In genomic region chr14:72141136-72141535, GRCm38 (mm10) we compare ENCODE assay signal across 20 mouse cellular contexts.
DNase-seq lines count a peak whose midpoint lies in the region; ATAC-seq lines count a peak whose summit lies in the region.
"Had no signal": no experiment of that assay in that cellular context is flagged by ENCODE, and none has a peak within 500 bp of the region (broad histone marks: within the 10 kb centered on the region; RNA-seq: fewer than 3 reads in every experiment).

No protein-coding gene starts in this region.

- H3K27me3 ChIP-seq in hindbrain, embryonic 16.5 days (replicated peaks; ENCODE audit: control insufficient read depth, insufficient read depth, low read length) = no peaks in the 10 kb centered on the region
- no peaks in the 10 kb centered on the region for H3K27me3 ChIP-seq in hindbrain, embryonic 13.5 days
- no peaks in the 10 kb centered on the region for H3K27me3 ChIP-seq in midbrain, embryonic 10.5 days (ENCODE audit: low read depth, poor library complexity, severe bottlenecking)
- no peaks in the 10 kb centered on the region for H3K27me3 ChIP-seq in midbrain, embryonic 13.5 days
- H3K27me3 ChIP-seq: hindbrain, embryonic 15.5 days; Patski had no signal

- WGBS in hindbrain, embryonic 16.5 days = 56% methylated on average over 4 of the region's 4 CpGs
- 74% methylated on average over 4 of the region's 4 CpGs for WGBS in hindbrain, embryonic 13.5 days
- WGBS in midbrain, embryonic 10.5 days = 70% methylated on average over 4 of the region's 4 CpGs
- 50% methylated on average over 4 of the region's 4 CpGs for WGBS in midbrain, embryonic 13.5 days

- H3K4me1 ChIP-seq in hindbrain, embryonic 16.5 days (ENCODE audit: control insufficient read depth, insufficient read depth, low read depth, low read length) = peaks cover 2% of the 10 kb centered on the region; the same call in 1 of the 2 replicates
- H3K4me1 ChIP-seq in hindbrain, embryonic 13.5 days (replicated peaks) = peaks cover 15% of the 10 kb centered on the region
- H3K4me1 ChIP-seq in midbrain, embryonic 10.5 days = peaks cover 7% of the 10 kb centered on the region; the same call in 1 of the 2 replicates
- peaks cover 15% of the 10 kb centered on the region for H3K4me1 ChIP-seq in midbrain, embryonic 13.5 days (replicated peaks)

- DNase-seq in cerebellum, postnatal 10 days = peak; percentile 49 to 53
- no peak for DNase-seq in cerebellum, adult 18-20 months
- DNase-seq in midbrain, embryonic 10.5 days (ENCODE audit: low spot score) = peak; percentile 11
- DNase-seq in spleen, postnatal 4 days (ENCODE audit: low spot score in 2 of 2) = no peak
- DNase-seq: adrenal gland, postnatal 10 days; adrenal gland, postnatal 36 days; cerebellum, adult 11 months; cerebellum, adult 8-10 months; gastrocnemius, postnatal 10 days; gastrocnemius, postnatal 36 days had no signal

- peak; percentile 50; the same call in 1 of the 2 replicates for ATAC-seq in hindbrain, embryonic 16.5 days
- no peak for ATAC-seq in hindbrain, embryonic 13.5 days (ENCODE audit: low FRiP score)
- ATAC-seq in midbrain, embryonic 13.5 days = no peak
- ATAC-seq: forebrain, embryonic 16.5 days; inflammation-experienced regulatory T-cells, adult 6 months; intestine, embryonic 16.5 days; Patski had no signal

- no peak overlapping the region for H3K4me3 ChIP-seq in hindbrain, embryonic 16.5 days (ENCODE audit: low read length)
- no peak overlapping the region for H3K4me3 ChIP-seq in hindbrain, embryonic 13.5 days
- H3K4me3 ChIP-seq in midbrain, embryonic 10.5 days = no peak overlapping the region
- H3K4me3 ChIP-seq in midbrain, embryonic 13.5 days (replicated peaks) = no peak overlapping the region
- H3K4me3 ChIP-seq: forebrain, embryonic 10.5 days; hindbrain, embryonic 15.5 days had no signal

- H3K27ac ChIP-seq in hindbrain, embryonic 16.5 days (ENCODE audit: low read depth, low read length) = no peak overlapping the region
- H3K27ac ChIP-seq in hindbrain, embryonic 13.5 days = no peak overlapping the region
- H3K27ac ChIP-seq in midbrain, embryonic 10.5 days (replicated peaks) = no peak overlapping the region
- H3K27ac ChIP-seq in midbrain, embryonic 13.5 days = no peak overlapping the region
- H3K27ac ChIP-seq: forebrain, embryonic 10.5 days; hindbrain, embryonic 15.5 days had no signal

- no peak overlapping the region for H3K9ac ChIP-seq in hindbrain, embryonic 16.5 days (ENCODE audit: low read depth, low read length)
- no peak overlapping the region for H3K9ac ChIP-seq in hindbrain, embryonic 13.5 days
- no peak overlapping the region for H3K9ac ChIP-seq in midbrain, embryonic 13.5 days (replicated peaks)
- H3K9ac ChIP-seq: hindbrain, embryonic 15.5 days had no signal

- H3K36me3 ChIP-seq in hindbrain, embryonic 16.5 days (ENCODE audit: control insufficient read depth, insufficient read depth, low read length) = no peaks in the 10 kb centered on the region
- no peaks in the 10 kb centered on the region for H3K36me3 ChIP-seq in hindbrain, embryonic 13.5 days
- H3K36me3 ChIP-seq in midbrain, embryonic 10.5 days = no peaks in the 10 kb centered on the region
- no peaks in the 10 kb centered on the region for H3K36me3 ChIP-seq in midbrain, embryonic 13.5 days
- H3K36me3 ChIP-seq: forebrain, embryonic 10.5 days; hindbrain, embryonic 15.5 days had no signal

- no peaks in the 10 kb centered on the region for H3K9me3 ChIP-seq in hindbrain, embryonic 16.5 days (ENCODE audit: control insufficient read depth, low read length)
- H3K9me3 ChIP-seq in hindbrain, embryonic 13.5 days = no peaks in the 10 kb centered on the region
- H3K9me3 ChIP-seq in midbrain, embryonic 10.5 days (replicated peaks) = no peaks in the 10 kb centered on the region
- H3K9me3 ChIP-seq in midbrain, embryonic 13.5 days = no peaks in the 10 kb centered on the region
- H3K9me3 ChIP-seq: forebrain, embryonic 10.5 days; hindbrain, embryonic 15.5 days had no signal

- H3K4me2 ChIP-seq in hindbrain, embryonic 16.5 days (ENCODE audit: low read length) = no peak overlapping the region
- H3K4me2 ChIP-seq in hindbrain, embryonic 13.5 days = no peak overlapping the region
- H3K4me2 ChIP-seq in midbrain, embryonic 13.5 days (replicated peaks) = no peak overlapping the region
- H3K4me2 ChIP-seq: heart, embryonic 11.5 days; hindbrain, embryonic 15.5 days had no signal

Comparison
In these comparisons a context has a peak if more than half of its experiments do, and no peak if none do; other contexts are left out.
1. DNase-seq: peak in cerebellum, postnatal 10 days (2 of 2) and midbrain, embryonic 10.5 days (single experiment); none in cerebellum, adult 18-20 months (0 of 2) and spleen, postnatal 4 days (0 of 2).